Mouse (Mus musculus) adrenal gland, postnatal 0 days (tissue): ENCODE measurements around the gene Calhm5. TPM values are rescaled to one million over a fixed set of nuclear protein-coding genes. Genes with fewer than 3 reads are reported as not detected.

Source experiments
- polyA plus RNA-seq: library from polyadenylated mRNA; unstranded; fragments of >200 nt; fragmentation: Nextera tagmentation; extraction: Ambion mirVana; gene quantifications from 2 replicates; pipeline ENCODE4 v1.2.1, GENCODE M21; 2015

Gene Calhm5
- polyA plus RNA-seq, result 0.37 and 0.82 TPM in 2 replicates

GRCm38 (mm10) chr10:34096418-34096883 is at the start of gene Calhm5:
TSS of gene Calhm5 (minus strand) at chr10:34096519.

GRCm38 (mm10) chr10:34127392-34128378 is 31.4 kb upstream of the Calhm5 start, which contains the start of gene Calhm6:
TSS of gene Calhm6 (minus strand) at chr10:34127984.

GRCm38 (mm10) chr10:34044210-34044609 is 52.1 kb downstream of the Calhm5 start, which contains the start of gene Calhm4:
TSS of gene Calhm4 (minus strand) at chr10:34044310.

Other genes with a start within 250 kb of the Calhm5 start
- gene Sult3a1, start 238.8 kb downstream of the Calhm5 start, polyA plus RNA-seq, result not detected in 2 replicates
- gene Rsph4a, start 191.4 kb downstream of the Calhm5 start, polyA plus RNA-seq, result 0.20 and 0.37 TPM in 2 replicates
- 18.7 and 24.0 TPM in 2 replicates for gene Zup1, start 145.2 kb downstream of the Calhm5 start, polyA plus RNA-seq
- 132 and 134 TPM in 2 replicates for gene Rwdd1, start 76.9 kb downstream of the Calhm5 start, polyA plus RNA-seq
- not detected in 2 replicates for gene Trappc3l, start 58.9 kb downstream of the Calhm5 start, polyA plus RNA-seq
- gene Calhm4, start 52.2 kb downstream of the Calhm5 start, polyA plus RNA-seq, result not detected in 2 replicates
- 1.9 and 4.1 TPM in 2 replicates for gene Calhm6, start 31.5 kb upstream of the Calhm5 start, polyA plus RNA-seq
- 12.8 and 12.9 TPM in 2 replicates for gene Dse, start 111.2 kb upstream of the Calhm5 start, polyA plus RNA-seq
- 70.9 and 81.9 TPM in 2 replicates for gene Tspyl1, start 185.7 kb upstream of the Calhm5 start, polyA plus RNA-seq
- gene Tspyl4, start 200.9 kb upstream of the Calhm5 start, polyA plus RNA-seq, result 28.8 and 52.4 TPM in 2 replicates